Mouse (Mus musculus): ENCODE measurements at regions not wholly inside any gene's neighbourhood (a gene's known extent, or its start where the extent isn't known, plus 50 kb on each side); places are given as distances from the start of the nearest gene placed in this dataset.

DNA sequence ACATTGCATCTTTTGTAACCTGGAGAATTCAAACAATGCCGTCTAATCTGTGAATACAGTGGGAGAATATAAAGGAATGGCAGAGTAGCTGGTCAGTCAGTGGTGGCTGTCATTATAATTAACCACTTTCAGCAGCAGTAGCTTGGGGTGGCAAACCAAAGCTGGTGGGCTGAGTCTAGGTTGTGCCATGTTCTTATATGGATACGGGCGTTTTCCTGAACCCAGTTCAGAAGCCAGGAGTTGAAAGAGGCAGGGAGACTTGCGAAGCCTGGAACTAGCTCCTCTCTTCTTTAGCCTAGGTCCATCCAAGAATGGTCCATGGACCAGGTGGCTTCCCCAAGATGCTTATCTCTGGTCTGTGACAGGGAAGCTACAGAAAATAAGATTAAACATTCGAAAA is 135.7 kb downstream of the Btg1 start:
- 80% methylated on average over 5 of the region's 5 CpGs for WGBS
- Histone ChIP-seq H3K9ac (no peak overlapping the region), H3K4me3 (no peak overlapping the region), H3K9me3 (no peaks in the 10 kb centered on the region), H3K36me3 (no peaks in the 10 kb centered on the region), H3K27ac (replicated peaks) (peak overlapping the region; percentile 87), H3K4me1 (peaks cover 71% of the 10 kb centered on the region), H3K27me3 (replicated peaks) (no peaks in the 10 kb centered on the region), H3K4me2 (no peak overlapping the region)
- ATAC-seq (ENCODE audit: extremely low read depth, insufficient number of reproducible peaks, low FRiP score, low TSS enrichment): no peak

DNA sequence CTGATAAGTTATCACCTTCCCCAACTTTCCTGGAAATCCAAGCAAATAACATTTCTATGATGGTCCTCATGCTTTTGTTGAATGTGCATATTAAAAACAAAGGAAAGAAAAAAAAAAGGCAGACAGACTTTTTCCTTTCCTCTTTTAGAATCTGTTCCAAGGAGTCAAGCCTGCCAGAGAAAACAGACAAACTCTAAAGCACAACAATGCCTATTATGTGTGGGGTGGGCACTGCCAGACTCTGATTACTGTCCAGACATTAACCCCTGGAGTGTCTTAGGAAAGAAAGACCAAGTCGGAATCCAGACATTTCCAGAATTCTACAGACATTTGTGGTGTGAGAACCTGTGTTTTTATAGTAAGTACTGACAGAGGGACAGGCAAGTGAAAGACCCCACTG is 136.7 kb downstream of the Btg1 start:
- WGBS: 39% methylated on average over 1 of the region's 1 CpGs
- H3K4me3 ChIP-seq: no peak overlapping the region
- no peaks in the 10 kb centered on the region for H3K36me3 ChIP-seq
- H3K9me3 ChIP-seq: no peaks in the 10 kb centered on the region
- H3K27ac ChIP-seq (replicated peaks): peak overlapping the region; percentile 87
- ATAC-seq (ENCODE audit: extremely low read depth, insufficient number of reproducible peaks, low FRiP score, low TSS enrichment): no peak
- no peaks in the 10 kb centered on the region for H3K27me3 ChIP-seq (replicated peaks)
- peaks cover 71% of the 10 kb centered on the region for H3K4me1 ChIP-seq
- H3K9ac ChIP-seq: 0 out of 2 replicates have a peak overlapping the region, but pooled peaks have one; percentile 21
- H3K4me2 ChIP-seq: peak overlapping the region; percentile 24; the same call in 1 of the 2 replicates

DNA sequence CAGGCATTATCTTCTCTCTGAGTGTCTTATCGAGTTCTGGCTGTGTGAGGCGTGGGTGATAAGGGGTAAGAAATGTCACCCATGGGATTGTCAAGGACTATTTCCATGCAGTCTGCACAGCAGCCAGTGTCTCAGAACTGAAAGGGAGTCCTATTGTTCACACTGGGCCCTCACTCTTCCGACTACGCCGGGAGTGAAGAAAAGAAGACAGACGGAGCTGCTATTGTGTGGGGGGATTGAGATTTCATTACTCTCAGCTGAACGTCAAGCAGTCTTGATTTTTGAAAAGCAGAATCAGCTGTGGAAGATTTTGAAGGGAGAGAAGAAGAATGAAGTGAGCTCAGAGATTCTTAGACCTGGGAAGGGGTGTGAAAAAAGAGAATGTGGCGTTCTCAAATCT is 138.9 kb downstream of the Btg1 start:
- 32% methylated on average over 8 of the region's 8 CpGs for WGBS
- no peaks in the 10 kb centered on the region for H3K27me3 ChIP-seq (replicated peaks)
- peak overlapping the region; percentile 47; the same call in 1 of the 2 replicates for H3K9ac ChIP-seq
- ATAC-seq (ENCODE audit: extremely low read depth, insufficient number of reproducible peaks, low FRiP score, low TSS enrichment): no peak
- H3K4me1 ChIP-seq: peaks cover 68% of the 10 kb centered on the region
- H3K27ac ChIP-seq (replicated peaks): peak overlapping the region; percentile 87
- H3K9me3 ChIP-seq: no peaks in the 10 kb centered on the region
- H3K4me2 ChIP-seq: no peak overlapping the region; the same call in 1 of the 2 replicates
- no peaks in the 10 kb centered on the region for H3K36me3 ChIP-seq
- H3K4me3 ChIP-seq: no peak overlapping the region

DNA sequence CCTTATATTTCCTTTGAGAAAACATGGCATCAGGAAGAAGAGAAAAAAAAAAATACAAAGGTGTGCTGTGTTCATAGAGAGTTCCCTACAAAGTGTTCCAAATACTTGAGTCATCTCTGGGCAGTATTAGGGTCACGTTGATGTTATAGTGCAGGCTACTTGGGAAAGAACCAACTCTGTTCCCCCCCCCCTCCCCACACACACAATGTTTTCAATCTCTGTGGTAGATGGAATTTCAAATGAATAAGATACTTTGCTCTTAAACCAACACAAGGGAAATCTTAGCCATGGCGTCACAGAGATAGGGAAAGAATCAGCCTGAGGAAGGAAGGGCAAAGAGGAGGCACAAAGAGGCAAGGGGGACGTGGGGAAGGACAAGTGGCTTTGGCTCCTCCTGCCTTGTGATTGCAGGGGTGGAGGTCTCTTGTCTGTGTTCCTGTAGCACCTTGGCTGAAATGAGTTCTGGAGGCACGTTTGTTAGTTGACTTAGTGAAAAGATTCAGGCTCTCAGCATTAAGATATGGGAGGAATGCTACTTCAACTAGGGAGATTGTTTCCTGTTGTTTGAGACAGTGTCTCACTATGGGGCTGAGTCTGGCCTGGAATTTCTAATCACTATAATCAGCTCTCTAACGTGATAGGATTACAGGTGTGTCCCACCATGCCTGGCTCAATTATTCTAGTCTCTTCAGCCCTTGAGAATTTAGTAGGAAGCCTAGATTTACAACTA is 139.7 kb downstream of the Btg1 start:
- Histone ChIP-seq H3K9me3 (no peaks in the 10 kb centered on the region), H3K27ac (replicated peaks) (peak overlapping the region; percentile 77), H3K36me3 (no peaks in the 10 kb centered on the region), H3K27me3 (replicated peaks) (no peaks in the 10 kb centered on the region), H3K4me2 (no peak overlapping the region), H3K4me3 (no peak overlapping the region), H3K9ac (no peak overlapping the region), H3K4me1 (peaks cover 59% of the 10 kb centered on the region)
- WGBS: 12% methylated on average over 5 of the region's 5 CpGs
- ATAC-seq (ENCODE audit: extremely low read depth, insufficient number of reproducible peaks, low FRiP score, low TSS enrichment): no peak

DNA sequence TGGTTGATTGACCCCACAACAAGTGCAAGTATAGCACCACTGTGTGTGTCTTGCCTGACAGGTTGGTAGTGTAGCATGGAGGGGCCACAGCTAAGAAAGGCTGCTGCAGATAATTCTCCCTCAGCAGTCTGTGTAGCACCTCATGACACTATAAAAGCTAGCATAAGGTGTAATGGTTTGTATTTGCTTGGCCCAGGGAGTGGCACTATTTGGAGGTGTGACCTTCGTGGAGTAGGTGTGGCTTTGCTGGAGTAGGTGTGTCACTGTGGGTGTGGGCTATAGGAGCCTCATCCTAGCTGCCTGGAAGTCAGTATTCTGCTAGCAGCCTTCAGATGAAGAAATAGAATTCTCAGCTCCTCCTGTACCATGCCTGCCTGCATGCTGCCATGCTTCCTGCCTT is 140.5 kb downstream of the Btg1 start:
- peak overlapping the region; percentile 77 for H3K27ac ChIP-seq (replicated peaks)
- ATAC-seq (ENCODE audit: extremely low read depth, insufficient number of reproducible peaks, low FRiP score, low TSS enrichment): no peak
- H3K9ac ChIP-seq: no peak overlapping the region
- no peak overlapping the region for H3K4me2 ChIP-seq
- no peak overlapping the region for H3K4me3 ChIP-seq
- WGBS: 94% methylated on average over 1 of the region's 1 CpGs
- H3K4me1 ChIP-seq: peaks cover 51% of the 10 kb centered on the region
- no peaks in the 10 kb centered on the region for H3K36me3 ChIP-seq
- no peaks in the 10 kb centered on the region for H3K27me3 ChIP-seq (replicated peaks)
- no peaks in the 10 kb centered on the region for H3K9me3 ChIP-seq

DNA sequence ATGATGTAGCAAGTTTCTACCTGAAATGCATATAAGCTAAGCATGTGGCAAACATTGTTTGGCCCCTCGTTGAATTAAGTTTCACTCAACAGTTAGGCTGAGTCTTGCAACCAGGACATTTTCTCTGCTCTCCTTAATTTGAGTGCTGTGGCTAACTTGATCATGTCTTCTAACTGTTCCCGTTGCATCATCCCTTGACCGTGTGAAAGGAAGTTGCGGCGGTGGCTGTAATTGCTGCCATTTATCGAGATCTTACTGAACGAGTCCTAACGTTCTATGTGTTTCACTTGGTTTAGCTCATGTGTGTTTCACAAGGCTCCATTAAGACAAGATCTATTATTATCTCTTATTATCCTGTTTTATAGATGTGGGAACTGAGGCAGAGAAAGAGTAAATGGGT is 144.8 kb downstream of the Btg1 start:
- no peak overlapping the region for H3K4me2 ChIP-seq
- no peak overlapping the region for H3K9ac ChIP-seq
- ATAC-seq (ENCODE audit: extremely low read depth, insufficient number of reproducible peaks, low FRiP score, low TSS enrichment): no peak
- H3K9me3 ChIP-seq: no peaks in the 10 kb centered on the region
- H3K4me3 ChIP-seq: no peak overlapping the region
- H3K4me1 ChIP-seq: peaks cover 12% of the 10 kb centered on the region
- no peaks in the 10 kb centered on the region for H3K36me3 ChIP-seq
- 90% methylated on average over 8 of the region's 8 CpGs for WGBS
- H3K27ac ChIP-seq (replicated peaks): no peak overlapping the region
- H3K27me3 ChIP-seq (replicated peaks): no peaks in the 10 kb centered on the region

DNA sequence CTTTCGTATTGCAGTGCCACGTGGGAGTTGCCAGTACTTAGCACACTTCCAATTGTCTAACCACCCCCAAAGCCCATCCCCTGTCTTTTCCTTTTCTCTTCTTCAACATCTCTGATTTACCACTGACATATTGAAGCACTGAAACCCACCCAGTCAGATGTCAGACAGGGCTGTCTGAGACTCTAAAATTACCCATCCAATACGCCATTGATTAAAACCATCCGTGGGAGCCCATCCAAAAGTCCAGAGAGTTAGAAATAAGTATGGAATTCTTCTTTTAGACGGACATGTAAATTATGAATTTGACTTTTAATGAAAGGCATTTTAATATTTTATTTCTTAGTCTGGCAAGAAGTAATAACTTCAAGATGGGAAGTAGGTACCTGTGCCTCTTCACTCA is 148.8 kb downstream of the Btg1 start:
- H3K27ac ChIP-seq (replicated peaks): no peak overlapping the region
- no peaks in the 10 kb centered on the region for H3K27me3 ChIP-seq (replicated peaks)
- 0 out of 2 replicates have a peak, but pooled peaks cover 3% of the 10 kb centered on the region for H3K4me1 ChIP-seq
- H3K9me3 ChIP-seq: no peaks in the 10 kb centered on the region
- H3K4me3 ChIP-seq: no peak overlapping the region
- H3K36me3 ChIP-seq: no peaks in the 10 kb centered on the region
- no peak overlapping the region for H3K4me2 ChIP-seq
- no peak for ATAC-seq (ENCODE audit: extremely low read depth, insufficient number of reproducible peaks, low FRiP score, low TSS enrichment)
- WGBS: 83% methylated on average over 5 of the region's 5 CpGs
- no peak overlapping the region for H3K9ac ChIP-seq

DNA sequence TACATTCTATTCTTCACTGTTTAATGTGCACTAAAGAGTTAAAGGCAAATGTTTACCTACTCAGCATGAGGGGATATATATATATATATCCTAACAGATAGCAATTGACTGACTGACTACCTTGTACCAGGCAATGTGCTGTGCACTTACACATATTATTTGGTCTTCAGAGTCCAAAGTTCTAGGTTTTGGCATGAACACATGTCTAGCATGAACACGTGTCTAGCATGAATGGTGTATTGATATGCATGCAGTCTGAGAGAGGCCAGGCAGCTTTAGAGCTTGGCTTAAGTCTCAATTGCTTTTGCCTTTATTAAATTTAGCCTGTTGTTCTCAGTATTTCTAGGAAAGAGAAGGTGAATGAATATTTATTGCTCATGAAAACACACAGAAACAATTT is 161.4 kb downstream of the Btg1 start:
- no peak overlapping the region for H3K4me3 ChIP-seq
- no peak overlapping the region for H3K4me2 ChIP-seq
- WGBS: 67% methylated on average over 1 of the region's 1 CpGs

DNA sequence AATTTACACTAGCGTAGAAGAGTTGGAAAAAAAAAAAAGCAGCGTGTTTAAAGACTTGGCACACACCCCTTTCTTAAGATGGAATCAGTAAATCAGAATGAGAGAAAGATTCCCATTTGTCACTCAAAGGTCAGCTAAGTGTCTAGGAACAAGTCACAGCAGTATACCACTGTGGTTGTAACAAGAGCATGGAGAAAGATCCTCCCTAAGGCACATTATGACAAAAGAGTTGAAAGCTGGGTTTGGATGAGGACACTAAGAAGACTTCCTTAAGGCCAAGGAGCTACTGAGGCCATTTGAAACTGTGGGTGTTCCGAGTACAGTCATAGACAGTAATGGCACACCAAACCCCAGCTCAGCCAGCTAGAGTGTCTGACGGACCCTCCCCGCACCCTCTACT is 167.2 kb downstream of the Btg1 start:
- no peaks in the 10 kb centered on the region for H3K36me3 ChIP-seq
- no peaks in the 10 kb centered on the region for H3K9me3 ChIP-seq
- H3K27me3 ChIP-seq (replicated peaks): no peaks in the 10 kb centered on the region
- H3K4me3 ChIP-seq: no peak overlapping the region
- no peak overlapping the region for H3K27ac ChIP-seq (replicated peaks)
- H3K9ac ChIP-seq: no peak overlapping the region
- WGBS: 84% methylated on average over 5 of the region's 5 CpGs
- no peak for ATAC-seq (ENCODE audit: extremely low read depth, insufficient number of reproducible peaks, low FRiP score, low TSS enrichment)
- no peak overlapping the region for H3K4me2 ChIP-seq
- no peaks in the 10 kb centered on the region for H3K4me1 ChIP-seq

More for the DNA sequence above, 161.4 kb downstream of the Btg1 start:
- H3K27me3 ChIP-seq (replicated peaks): no peaks in the 10 kb centered on the region
- no peak overlapping the region for H3K9ac ChIP-seq
- H3K4me1 ChIP-seq: no peaks in the 10 kb centered on the region
- ATAC-seq (ENCODE audit: extremely low read depth, insufficient number of reproducible peaks, low FRiP score, low TSS enrichment): no peak
- no peaks in the 10 kb centered on the region for H3K36me3 ChIP-seq
- no peak overlapping the region for H3K27ac ChIP-seq (replicated peaks)
- no peaks in the 10 kb centered on the region for H3K9me3 ChIP-seq

DNA sequence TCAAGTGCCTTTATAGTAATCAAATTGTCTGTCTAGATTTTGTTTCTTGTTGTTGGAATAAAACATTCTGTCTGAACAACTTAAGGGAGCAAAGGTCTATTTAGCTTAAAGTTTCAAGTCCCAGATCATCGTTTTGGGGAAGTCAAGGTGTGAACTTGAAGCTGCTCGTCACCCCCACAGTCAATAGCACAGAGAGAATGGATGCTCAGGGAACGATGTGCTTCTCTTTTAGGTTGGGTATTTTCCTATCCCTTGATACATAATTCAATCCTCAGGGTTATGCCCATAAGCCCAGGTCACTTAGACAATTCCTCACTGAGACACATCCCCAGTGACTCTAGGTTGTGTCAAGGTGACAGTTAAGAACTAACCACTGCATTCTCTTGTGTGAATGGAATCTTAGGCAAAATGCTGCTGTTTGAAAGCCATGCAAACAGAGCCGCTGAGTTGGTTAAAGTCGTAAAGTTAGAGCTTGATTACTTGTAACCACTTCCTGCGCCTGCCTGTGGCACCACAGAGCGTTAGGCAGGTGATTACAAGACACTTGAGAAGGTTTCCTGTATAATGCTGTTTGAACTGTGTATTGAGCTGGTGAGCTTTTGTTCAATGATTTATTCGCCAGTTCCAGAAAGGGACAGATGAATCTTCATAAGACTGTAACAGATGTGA is 170.2 kb downstream of the Btg1 start:
- ATAC-seq (ENCODE audit: extremely low read depth, insufficient number of reproducible peaks, low FRiP score, low TSS enrichment): no peak
- Histone ChIP-seq H3K9ac (no peak overlapping the region), H3K27me3 (replicated peaks) (no peaks in the 10 kb centered on the region), H3K4me3 (no peak overlapping the region), H3K4me2 (no peak overlapping the region), H3K27ac (replicated peaks) (no peak overlapping the region), H3K9me3 (no peaks in the 10 kb centered on the region), H3K4me1 (no peaks in the 10 kb centered on the region), H3K36me3 (no peaks in the 10 kb centered on the region)
- WGBS: 72% methylated on average over 8 of the region's 8 CpGs

DNA sequence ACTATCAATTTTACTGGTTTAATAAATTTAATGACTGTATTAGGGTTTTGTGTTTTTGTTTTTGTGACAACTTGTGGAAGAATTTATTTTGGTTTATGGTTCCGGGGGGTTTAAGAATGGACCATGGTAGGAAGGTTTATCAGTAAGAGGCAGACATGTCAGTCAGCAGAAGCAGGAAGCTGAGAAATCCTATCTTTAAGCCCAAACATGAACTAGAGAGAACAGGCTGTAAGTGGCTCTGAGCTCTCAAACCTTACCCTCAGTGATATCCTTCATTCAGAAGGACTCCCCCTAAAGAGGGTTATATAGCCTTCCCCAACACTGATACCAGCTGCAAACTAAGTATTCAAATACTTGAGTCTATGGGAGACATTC is 170.8 kb downstream of the Btg1 start:
- Histone ChIP-seq H3K9ac (no peak overlapping the region), H3K4me3 (no peak overlapping the region), H3K4me1 (no peaks in the 10 kb centered on the region), H3K36me3 (no peaks in the 10 kb centered on the region), H3K4me2 (no peak overlapping the region), H3K27ac (replicated peaks) (no peak overlapping the region), H3K9me3 (no peaks in the 10 kb centered on the region), H3K27me3 (replicated peaks) (no peaks in the 10 kb centered on the region)
- ATAC-seq (ENCODE audit: extremely low read depth, insufficient number of reproducible peaks, low FRiP score, low TSS enrichment): no peak
- 38% methylated on average over 1 of the region's 1 CpGs for WGBS
